Mouse (Mus musculus): ENCODE measurements at regions not wholly inside any gene's neighbourhood (a gene's known extent, or its start where the extent isn't known, plus 50 kb on each side); places are given as distances from the start of the nearest gene placed in this dataset.

DNA sequence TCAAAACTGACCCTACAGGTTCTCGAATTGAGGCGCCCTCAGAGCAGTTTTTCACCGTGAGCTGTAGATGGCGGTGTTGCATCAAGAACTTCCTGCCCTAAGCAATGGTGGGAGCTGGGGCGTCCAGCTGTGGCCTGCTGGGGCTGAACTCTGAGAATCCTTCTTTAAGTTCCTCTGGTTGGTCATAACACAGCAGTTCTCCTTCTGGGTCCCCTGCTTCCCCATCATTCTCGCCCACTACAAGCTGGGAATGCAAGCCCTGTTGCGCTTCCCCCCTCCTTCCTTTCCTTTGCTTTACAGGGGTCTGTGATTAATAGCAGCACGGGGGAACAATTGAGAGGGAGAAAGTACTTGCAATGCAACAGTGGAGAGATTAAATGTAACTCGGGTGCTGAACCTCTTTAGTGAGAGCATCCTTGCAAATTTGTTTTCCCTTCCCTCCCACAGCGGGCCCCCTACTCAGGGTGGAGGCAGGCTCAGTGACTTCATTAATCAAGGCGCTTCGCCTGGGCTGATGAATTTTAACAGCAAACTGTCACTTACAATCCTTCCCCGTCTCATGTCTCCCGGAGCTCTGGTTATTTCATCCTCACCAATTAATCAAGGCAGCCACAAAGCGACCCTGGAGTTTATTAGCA, 794.3 kb upstream of the Api5 start:
- DNase-seq, result peak; percentile 77 to 78

GRCm38 (mm10) chr2:95231739-95232134, 793.8 kb upstream of the Api5 start:
- DNase-seq, result no peak

DNA sequence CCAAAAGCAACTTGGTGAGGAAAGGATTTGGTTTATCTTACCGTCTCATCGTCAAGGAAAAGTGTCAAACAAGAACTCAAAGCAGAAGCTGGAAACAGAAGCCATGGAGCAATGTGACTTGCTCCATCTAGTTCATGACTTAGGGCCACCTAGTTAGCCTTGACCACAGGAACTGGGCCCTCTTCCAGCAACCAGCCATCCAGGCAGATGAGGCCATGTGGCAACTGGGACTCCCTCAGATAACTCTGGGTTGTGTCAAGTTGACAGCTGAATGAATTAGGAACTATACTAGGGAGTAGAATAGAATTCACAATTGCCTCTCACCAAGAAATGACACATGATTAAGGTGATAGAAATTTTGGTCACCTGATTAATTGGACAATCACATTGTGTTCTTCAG, 791.5 kb upstream of the Api5 start:
- peak; percentile 34 to 51 for DNase-seq

- no peak for DNase-seq
Observed at GRCm38 (mm10) chr2:95210216-95210941, 772.4 kb upstream of the Api5 start.

Data from cerebellum, postnatal 10 days (tissue).